Mouse (Mus musculus) stomach, embryonic 16.5 days (tissue): ENCODE data around the gene Exoc3l2. TPM values are rescaled to one million over a fixed set of nuclear protein-coding genes. Genes with fewer than 3 reads are reported as not detected.

Experiments used
- ATAC-seq: fragments of 200-750 bp; cut with Nextera tagmentation; 2 replicates; pipeline ENCODE4 v1.8.0; 2017; ENCODE audit warnings: moderate number of reproducible peaks, moderate TSS enrichment; ENCODE audit not compliant: insufficient read depth, low FRiP score
- H3K27ac ChIP-seq: fragments of 300-500 bp; sonication (generic); 2 replicates; pipeline ENCODE4 v1.5.1; 2014; ENCODE audit warnings: low read length
- H3K27me3 ChIP-seq: fragments of 300-500 bp; sonication (generic); 2 replicates; pipeline ENCODE4 v1.6.1; 2014; ENCODE audit warnings: low read length, control low read depth, mixed read lengths; ENCODE audit not compliant: control insufficient read depth, insufficient read depth
- H3K36me3 ChIP-seq: fragments of 300-500 bp; sonication (generic); 2 replicates; pipeline ENCODE4 v1.6.1; 2014; ENCODE audit warnings: low read length; ENCODE audit not compliant: control insufficient read depth, insufficient read depth
- H3K4me1 ChIP-seq: fragments of 300-500 bp; sonication (generic); 2 replicates; pipeline ENCODE4 v1.6.1; 2014; ENCODE audit warnings: low read length, control low read depth, mixed read lengths; ENCODE audit not compliant: control insufficient read depth, insufficient read depth
- H3K4me2 ChIP-seq: fragments of 300-500 bp; sonication (generic); 2 replicates; pipeline ENCODE4 v1.6.1; 2014; ENCODE audit warnings: low read depth, low read length, mixed read lengths
- H3K4me3 ChIP-seq: fragments of 300-500 bp; sonication (generic); replicated peaks from 2 replicates; pipeline ENCODE4 v1.5.1; 2014; ENCODE audit warnings: mild to moderate bottlenecking, low read length
- H3K9ac ChIP-seq: fragments of 300-500 bp; sonication (generic); 2 replicates; pipeline ENCODE4 v1.6.1; 2014; ENCODE audit warnings: low read length
- H3K9me3 ChIP-seq: fragments of 300-500 bp; sonication (generic); replicated peaks from 2 replicates; pipeline ENCODE4 v1.6.1; 2016; ENCODE audit warnings: low read length, control low read depth; ENCODE audit not compliant: control insufficient read depth
- WGBS: fragments of 180-500 bp; shearing (Covaris S2); extraction: QIAGEN DNeasy Blood & Tissue Kit; methylation state at CpG from one replicate; pipeline ENCODE4 v1.1.7; 2014; 5-methylcytosine and 5-hydroxymethylcytosine counted together
- polyA plus RNA-seq: library from polyadenylated mRNA; unstranded; fragments of >200 nt; fragmentation: Nextera tagmentation; extraction: Ambion mirVana; gene quantifications from 2 replicates; pipeline ENCODE4 v1.2.1, GENCODE M21; 2015

The Exoc3l2 gene
- polyA plus RNA-seq, 1 experiment from 2014 or later: 0.85 TPM

DNA sequence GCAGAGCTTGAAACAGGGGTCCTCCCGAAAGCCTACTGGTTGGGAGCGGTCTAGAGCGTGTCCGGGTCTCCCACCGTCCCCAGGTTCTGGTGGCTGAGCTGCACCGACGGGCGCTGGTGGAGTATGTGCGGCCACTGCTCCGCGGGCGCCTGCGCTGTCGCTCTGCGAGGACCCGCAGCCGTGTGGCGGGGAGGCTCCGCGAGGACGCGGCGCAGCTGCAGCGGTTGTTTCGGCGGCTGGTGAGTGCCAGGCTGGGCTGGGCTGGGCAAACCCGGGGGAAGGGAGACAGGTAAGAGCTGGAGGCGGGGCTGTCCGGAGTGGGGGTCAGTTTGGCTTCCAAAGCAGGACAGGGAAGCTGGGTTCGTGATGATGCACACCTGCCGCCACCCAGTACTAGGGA is 26.4 kb downstream of the Exoc3l2 start:
- Histone ChIP-seq H3K27ac (no peak overlapping the region), H3K9me3 (no peaks in the 10 kb centered on the region), H3K4me3 (peak overlapping the region; percentile 9; the same call in 1 of the 2 replicates), H3K27me3 (peaks cover 38% of the 10 kb centered on the region), H3K4me1 (peaks cover 5% of the 10 kb centered on the region; the same call in 1 of the 2 replicates), H3K9ac (0 out of 2 replicates have a peak overlapping the region, but pooled peaks have one; percentile 11), H3K4me2 (no peak overlapping the region), H3K36me3 (no peaks in the 10 kb centered on the region)
- no peak for ATAC-seq
- 15% methylated on average over 31 of the region's 31 CpGs for WGBS

DNA sequence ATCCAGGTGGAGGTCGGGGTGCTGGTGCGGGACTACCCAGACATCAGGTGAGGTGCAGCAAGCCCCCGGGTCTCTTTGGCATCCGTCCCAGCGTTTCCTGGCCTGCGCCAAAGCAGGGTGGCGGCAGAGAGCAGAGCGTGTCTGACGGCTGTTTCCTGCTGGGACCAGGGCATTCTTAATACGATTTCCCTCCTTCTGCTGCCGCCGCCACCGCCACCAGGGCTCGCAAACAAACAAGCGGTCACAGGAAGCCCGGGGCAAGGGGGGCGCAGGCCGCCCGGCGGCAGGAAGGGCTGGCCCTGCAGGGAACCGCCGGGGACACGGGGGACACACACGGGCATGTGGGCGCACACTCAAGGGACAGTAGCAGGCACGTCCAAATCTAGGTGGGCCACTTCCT is 28.6 kb downstream of the Exoc3l2 start:
- Histone ChIP-seq H3K27me3 (peaks cover 38% of the 10 kb centered on the region), H3K4me3 (peak overlapping the region; percentile 26), H3K4me1 (peaks cover 5% of the 10 kb centered on the region; the same call in 1 of the 2 replicates), H3K27ac (0 out of 2 replicates have a peak overlapping the region, but pooled peaks have one; percentile 14), H3K36me3 (no peaks in the 10 kb centered on the region), H3K9me3 (no peaks in the 10 kb centered on the region), H3K4me2 (peak overlapping the region; percentile 46), H3K9ac (peak overlapping the region; percentile 65)
- WGBS: 3% methylated on average over 26 of the region's 26 CpGs
- ATAC-seq: peak; percentile 21; the same call in 1 of the 2 replicates

DNA sequence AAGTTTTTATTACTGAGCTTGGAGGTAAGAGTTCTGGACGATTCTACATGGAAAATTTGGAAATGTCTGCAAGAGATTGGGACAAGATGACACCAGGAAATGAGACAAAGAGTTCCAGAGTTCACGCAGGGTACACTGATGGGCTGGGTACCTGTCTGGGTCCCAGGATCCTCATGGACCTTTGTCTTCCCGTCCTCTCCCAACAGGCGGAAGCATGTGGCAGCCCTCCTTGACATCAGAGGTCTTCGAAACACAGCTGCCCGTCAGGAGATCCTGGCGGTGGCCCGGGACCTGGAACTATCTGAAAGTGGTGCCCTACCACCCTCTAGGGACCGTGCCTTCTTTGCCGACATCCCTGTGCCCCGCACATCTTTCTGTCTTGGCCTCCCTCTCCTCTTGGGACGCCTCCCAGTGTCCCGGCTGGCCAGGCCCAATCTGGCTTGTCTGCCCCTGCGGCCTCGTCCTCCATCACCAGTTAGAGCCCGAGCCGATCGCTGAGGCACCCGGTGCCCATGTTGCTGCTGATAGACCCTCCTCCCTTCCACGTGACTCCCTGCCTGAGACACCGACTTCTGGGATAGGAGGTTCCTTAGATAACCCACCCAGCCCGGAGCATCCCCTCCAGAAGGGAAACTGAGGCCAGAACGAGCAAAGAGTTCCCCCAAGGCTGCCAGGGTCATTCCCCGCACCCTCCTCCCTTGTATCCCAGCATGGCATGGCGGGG is 31.8 kb downstream of the Exoc3l2 start:
- H3K4me2 ChIP-seq: no peak overlapping the region
- no peak for ATAC-seq
- no peaks in the 10 kb centered on the region for H3K4me1 ChIP-seq
- 79% methylated on average over 25 of the region's 25 CpGs for WGBS
- peaks cover 12% of the 10 kb centered on the region; the same call in 1 of the 2 replicates for H3K27me3 ChIP-seq
- H3K27ac ChIP-seq: no peak overlapping the region
- H3K9me3 ChIP-seq: no peaks in the 10 kb centered on the region
- no peaks in the 10 kb centered on the region for H3K36me3 ChIP-seq
- no peak overlapping the region for H3K4me3 ChIP-seq
- no peak overlapping the region for H3K9ac ChIP-seq

DNA sequence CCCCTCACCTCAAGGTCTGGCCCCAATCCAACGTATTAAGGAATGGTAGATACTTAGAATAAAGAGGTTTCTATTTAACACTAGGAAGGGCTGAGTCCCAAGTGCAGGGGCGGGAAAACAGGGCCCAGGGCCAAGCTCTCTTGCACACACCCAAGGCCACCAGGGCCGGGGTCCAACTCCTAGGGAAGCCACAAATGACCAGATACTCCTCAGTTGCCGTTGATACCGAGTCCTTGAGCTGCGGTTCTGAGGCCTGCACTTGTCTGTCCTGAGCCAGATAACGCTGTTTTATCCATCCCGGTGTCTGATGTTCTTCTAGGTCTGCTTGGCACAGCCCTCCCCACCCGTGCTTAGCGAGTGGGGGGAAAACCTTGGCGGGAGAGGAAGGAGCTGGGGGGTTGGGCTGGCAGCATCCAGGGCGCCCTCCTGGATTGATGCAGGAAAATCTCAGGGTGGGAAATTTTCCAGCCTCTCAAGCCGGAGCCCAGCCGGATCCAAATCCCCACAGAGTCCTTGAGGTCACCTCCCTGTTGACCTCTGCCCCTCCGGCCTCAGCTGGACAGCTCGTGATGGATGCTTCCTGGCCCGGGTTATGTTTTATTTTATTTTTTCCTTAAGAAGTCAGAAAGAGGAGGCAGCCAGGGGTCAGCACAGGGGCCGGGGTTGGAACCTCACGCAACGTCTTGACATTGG is 32.5 kb downstream of the Exoc3l2 start:
- no peak overlapping the region for H3K4me2 ChIP-seq
- no peaks in the 10 kb centered on the region for H3K36me3 ChIP-seq
- 50% methylated on average over 20 of the region's 20 CpGs for WGBS
- no peak overlapping the region for H3K27ac ChIP-seq
- H3K9me3 ChIP-seq: no peaks in the 10 kb centered on the region
- no peak overlapping the region for H3K4me3 ChIP-seq
- H3K9ac ChIP-seq: no peak overlapping the region
- ATAC-seq: peak; percentile 19; the same call in 1 of the 2 replicates
- H3K27me3 ChIP-seq: peaks cover 7% of the 10 kb centered on the region; the same call in 1 of the 2 replicates
- H3K4me1 ChIP-seq: no peaks in the 10 kb centered on the region

DNA sequence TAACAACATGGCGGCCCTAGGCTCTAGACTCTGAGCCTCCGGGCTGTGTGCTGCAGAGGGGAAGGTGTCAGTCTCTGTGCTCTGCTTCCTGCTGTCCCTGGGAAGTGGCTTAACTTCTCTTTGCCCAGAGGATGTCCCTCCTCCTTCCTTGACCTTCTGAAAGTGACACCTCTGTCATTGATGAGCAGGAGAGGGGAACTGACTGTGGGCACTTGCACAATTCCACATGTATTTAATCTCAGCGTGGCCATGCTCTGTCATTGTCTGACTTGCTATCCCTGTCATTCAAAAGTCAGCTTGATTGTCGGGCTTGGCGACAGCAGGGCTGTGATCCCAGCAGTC is 33.1 kb downstream of the Exoc3l2 start:
- 58% methylated on average over 5 of the region's 5 CpGs for WGBS
- ATAC-seq: no peak
- Histone ChIP-seq H3K27ac (no peak overlapping the region), H3K27me3 (peaks cover 3% of the 10 kb centered on the region; the same call in 1 of the 2 replicates), H3K4me2 (no peak overlapping the region), H3K4me3 (no peak overlapping the region), H3K9ac (no peak overlapping the region), H3K9me3 (no peaks in the 10 kb centered on the region), H3K36me3 (no peaks in the 10 kb centered on the region), H3K4me1 (no peaks in the 10 kb centered on the region)

DNA sequence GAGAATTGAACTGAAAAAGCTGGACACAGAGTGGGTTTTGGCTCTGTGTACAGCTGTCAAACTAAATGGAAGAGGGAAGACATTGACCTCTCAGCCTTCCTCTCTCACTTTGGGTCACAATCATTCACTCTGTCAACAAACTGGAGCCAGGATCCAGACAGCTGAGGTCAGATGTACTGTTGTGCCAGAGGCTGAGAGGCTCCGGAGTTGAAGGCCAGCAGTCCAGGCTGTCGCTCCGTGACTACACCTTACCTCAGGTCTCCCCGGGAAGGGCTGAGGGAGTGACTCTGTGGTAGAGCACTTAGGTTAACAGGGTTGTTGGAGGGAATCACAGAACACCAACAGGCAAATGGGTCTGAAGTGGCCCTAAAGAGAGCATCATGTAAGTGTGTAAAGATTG is 35.2 kb downstream of the Exoc3l2 start:
- Histone ChIP-seq H3K27me3 (no peaks in the 10 kb centered on the region), H3K9me3 (no peaks in the 10 kb centered on the region), H3K4me3 (no peak overlapping the region), H3K36me3 (no peaks in the 10 kb centered on the region), H3K4me2 (no peak overlapping the region), H3K9ac (no peak overlapping the region), H3K4me1 (no peaks in the 10 kb centered on the region), H3K27ac (no peak overlapping the region)
- 33% methylated on average over 4 of the region's 4 CpGs for WGBS
- ATAC-seq: no peak

DNA sequence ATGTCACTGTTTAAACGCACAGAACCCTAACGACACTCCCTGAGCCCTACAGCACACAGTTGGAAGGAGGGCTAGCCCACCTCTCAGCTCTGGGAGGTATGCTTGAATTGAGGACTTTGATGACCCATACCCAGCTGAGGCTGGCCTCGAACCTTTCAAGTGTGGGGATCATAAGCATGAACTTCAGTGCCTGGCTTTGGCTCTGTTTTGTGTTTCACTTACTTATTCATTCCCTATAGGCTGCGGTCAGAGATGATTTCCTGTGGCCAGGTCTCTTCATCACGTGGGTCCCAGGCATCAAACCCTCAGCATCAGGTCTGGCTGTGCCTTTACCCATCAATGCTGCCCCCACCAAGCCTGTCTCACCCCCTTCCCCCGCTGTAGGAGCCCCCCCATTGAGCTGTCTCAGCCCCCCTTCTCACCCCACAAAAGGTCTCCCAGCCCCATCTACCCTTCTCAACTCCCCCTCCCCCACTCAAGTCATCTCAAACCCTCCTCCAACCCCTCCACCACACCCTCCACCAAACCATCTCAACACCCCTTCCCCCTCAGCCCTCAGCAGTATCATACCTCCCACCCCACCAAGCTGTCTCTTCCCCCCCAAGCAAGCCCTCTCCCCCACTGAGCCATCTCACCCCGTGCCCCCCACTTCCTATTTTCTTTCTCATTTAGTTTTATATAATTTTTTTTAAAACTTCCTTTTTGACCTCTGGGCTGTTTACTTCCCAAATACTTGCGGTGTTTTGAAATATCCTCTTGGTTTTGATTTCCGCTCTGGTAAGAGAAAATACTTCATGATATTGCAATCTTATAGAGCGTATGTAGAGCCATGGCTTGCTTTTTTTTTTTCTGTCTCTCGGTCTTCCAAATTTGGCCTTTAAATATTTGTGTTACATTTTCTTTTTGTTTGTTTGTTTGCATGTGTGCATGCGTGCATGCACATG is 37.6 kb downstream of the Exoc3l2 start:
- no peak overlapping the region for H3K4me2 ChIP-seq
- WGBS: 64% methylated on average over 12 of the region's 12 CpGs
- no peaks in the 10 kb centered on the region for H3K36me3 ChIP-seq
- H3K9me3 ChIP-seq: no peaks in the 10 kb centered on the region
- no peak overlapping the region for H3K4me3 ChIP-seq
- no peak overlapping the region for H3K27ac ChIP-seq
- no peaks in the 10 kb centered on the region for H3K4me1 ChIP-seq
- no peak for ATAC-seq
- H3K27me3 ChIP-seq: no peaks in the 10 kb centered on the region
- H3K9ac ChIP-seq: no peak overlapping the region

DNA sequence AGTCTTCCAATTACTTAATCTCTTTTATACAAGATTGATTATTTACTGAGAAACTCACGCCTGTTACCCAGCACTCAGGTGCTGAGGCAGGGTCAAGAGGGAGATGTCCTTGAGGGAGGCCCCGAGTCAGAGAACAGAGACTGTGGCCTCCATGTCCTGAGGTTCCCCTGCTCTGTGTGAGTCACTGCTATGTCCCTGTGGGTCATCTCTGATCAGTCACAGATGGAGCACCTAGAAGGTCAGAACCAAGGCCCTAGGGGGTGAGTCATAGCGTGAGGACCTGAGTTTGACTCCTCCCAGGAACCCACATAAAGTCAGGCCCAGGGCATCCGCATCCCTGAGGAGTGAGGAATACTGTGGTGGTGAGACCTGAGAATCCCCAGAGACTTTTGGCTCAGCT is 38.5 kb downstream of the Exoc3l2 start:
- ATAC-seq: no peak
- no peaks in the 10 kb centered on the region for H3K9me3 ChIP-seq
- no peak overlapping the region for H3K4me3 ChIP-seq
- 71% methylated on average over 4 of the region's 4 CpGs for WGBS
- H3K27me3 ChIP-seq: no peaks in the 10 kb centered on the region
- H3K27ac ChIP-seq: no peak overlapping the region
- H3K4me2 ChIP-seq: no peak overlapping the region
- no peaks in the 10 kb centered on the region for H3K36me3 ChIP-seq
- H3K9ac ChIP-seq: no peak overlapping the region
- H3K4me1 ChIP-seq: no peaks in the 10 kb centered on the region
